ENCODE assay signal across 9 mouse cellular contexts in the genomic region with DNA sequence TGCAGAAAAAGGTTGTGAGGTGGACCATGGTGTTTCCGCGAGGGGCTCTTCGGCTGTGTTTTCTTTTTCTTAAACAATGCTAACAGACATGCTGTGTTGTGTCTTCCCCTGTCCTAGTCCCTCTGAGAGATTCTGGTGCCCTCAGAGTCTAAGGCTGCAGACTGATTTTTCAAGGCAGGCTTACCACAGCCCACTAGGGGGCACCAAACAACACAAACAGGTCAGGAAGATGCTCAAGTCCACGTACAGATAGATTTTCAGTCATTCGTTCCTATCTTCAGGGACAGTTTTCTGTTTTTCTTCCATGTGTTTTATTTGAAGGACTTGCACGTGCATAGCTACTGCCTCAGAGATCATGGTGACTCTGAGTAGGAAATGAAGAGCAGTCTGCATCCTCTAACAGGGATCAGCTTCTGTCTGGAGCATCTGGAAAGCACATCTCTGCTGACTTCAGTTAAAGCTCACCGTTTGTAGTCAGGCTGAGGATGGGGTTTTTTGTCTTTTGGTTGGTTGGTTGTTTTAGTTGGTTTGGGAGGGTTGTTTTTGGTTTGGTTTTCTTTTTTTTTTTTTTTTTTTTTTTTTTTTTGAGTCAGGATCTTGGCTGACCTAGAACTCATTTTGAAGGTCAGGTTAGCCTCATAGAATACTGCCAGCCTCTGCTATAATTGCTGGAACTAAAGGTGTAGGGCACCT. TPM values are rescaled to one million over a fixed set of nuclear protein-coding genes. Genes with fewer than 3 reads are reported as not detected.
A peak's percentile ranks its signal among the peaks of the same experiment; 100 is the strongest.
DNase-seq lines count a peak whose midpoint lies in the region; ATAC-seq and TF ChIP-seq lines count a peak whose summit lies in the region.
"Had no signal": no experiment of that assay in that cellular context is flagged by ENCODE, and none has a peak within 500 bp of the region (broad histone marks: within the 10 kb centered on the region; RNA-seq: fewer than 3 reads in every experiment).

No protein-coding gene starts in this region.

- no peak for ATAC-seq in midbrain, embryonic 15.5 days (replicated peaks)
- ATAC-seq in hindbrain, postnatal 0 days: 0 out of 2 replicates have a peak, but pooled peaks have one; percentile 35

- no peaks in the 10 kb centered on the region for H3K9me3 ChIP-seq in midbrain, embryonic 10.5 days (replicated peaks)
- no peaks in the 10 kb centered on the region for H3K9me3 ChIP-seq in midbrain, embryonic 15.5 days
- H3K9me3 ChIP-seq in hindbrain, postnatal 0 days (ENCODE audit: low read length): no peaks in the 10 kb centered on the region
- no peaks in the 10 kb centered on the region for H3K9me3 ChIP-seq in limb, embryonic 10.5 days (replicated peaks)
- H3K9me3 ChIP-seq: heart, embryonic 15.5 days had no signal

- DNase-seq in midbrain, embryonic 10.5 days (ENCODE audit: low spot score): peak; percentile 77
- DNase-seq in brain, embryonic 14.5 days (ENCODE audit: low read depth): peak; percentile 95
- DNase-seq in fibroblast of lung, adult 2 months (ENCODE audit: low read depth): peak; percentile 41
- peak; percentile 93 for DNase-seq in hindbrain, postnatal 0 days (ENCODE audit: low spot score)
- DNase-seq in limb, embryonic 10.5 days (ENCODE audit: low spot score): peak; percentile 79
- DNase-seq in ovary, postnatal 10 days (ENCODE audit: low spot score): peak; percentile 63
- peak; percentile 81 for DNase-seq in thymus, postnatal 0 days (ENCODE audit: low spot score)

- no peak for TF ChIP-seq POLR2A in brain, embryonic 14.5 days (IDR thresholded peaks at IDR 0.05; ENCODE audit: borderline replicate concordance, extremely low read depth, insufficient read depth, insufficient read length, poor library complexity, severe bottlenecking)

- peaks cover 12% of the 10 kb centered on the region for H3K4me1 ChIP-seq in midbrain, embryonic 10.5 days
- no peaks in the 10 kb centered on the region for H3K4me1 ChIP-seq in midbrain, embryonic 15.5 days
- no peaks in the 10 kb centered on the region for H3K4me1 ChIP-seq in hindbrain, postnatal 0 days (ENCODE audit: insufficient read depth, low read length)
- H3K4me1 ChIP-seq in limb, embryonic 10.5 days: no peaks in the 10 kb centered on the region
- H3K4me1 ChIP-seq: heart, embryonic 15.5 days had no signal

- H3K27me3 ChIP-seq in midbrain, embryonic 10.5 days (ENCODE audit: low read depth, poor library complexity, severe bottlenecking): no peaks in the 10 kb centered on the region
- no peaks in the 10 kb centered on the region for H3K27me3 ChIP-seq in midbrain, embryonic 15.5 days (replicated peaks)
- H3K27me3 ChIP-seq in hindbrain, postnatal 0 days (ENCODE audit: insufficient read depth, low read length): no peaks in the 10 kb centered on the region
- no peaks in the 10 kb centered on the region for H3K27me3 ChIP-seq in limb, embryonic 10.5 days (ENCODE audit: low read depth, poor library complexity, severe bottlenecking)
- H3K27me3 ChIP-seq: heart, embryonic 15.5 days had no signal

- H3K4me2 ChIP-seq in midbrain, embryonic 15.5 days: no peak overlapping the region
- no peak overlapping the region for H3K4me2 ChIP-seq in hindbrain, postnatal 0 days (ENCODE audit: low read depth, low read length)
- H3K4me2 ChIP-seq: heart, embryonic 15.5 days had no signal

- no peak overlapping the region for H3K27ac ChIP-seq in midbrain, embryonic 10.5 days (replicated peaks)
- H3K27ac ChIP-seq in midbrain, embryonic 15.5 days: no peak overlapping the region
- H3K27ac ChIP-seq in hindbrain, postnatal 0 days: no peak overlapping the region
- no peak overlapping the region for H3K27ac ChIP-seq in limb, embryonic 10.5 days
- H3K27ac ChIP-seq: heart, embryonic 15.5 days had no signal

- H3K9ac ChIP-seq in midbrain, embryonic 15.5 days: no peak overlapping the region
- no peak overlapping the region for H3K9ac ChIP-seq in hindbrain, postnatal 0 days (replicated peaks; ENCODE audit: low read length)
- H3K9ac ChIP-seq: heart, embryonic 15.5 days had no signal

- 45% methylated on average over 7 of the region's 7 CpGs for WGBS in midbrain, embryonic 10.5 days
- 22% methylated on average over 7 of the region's 7 CpGs for WGBS in midbrain, embryonic 15.5 days
- 24% methylated on average over 7 of the region's 7 CpGs for WGBS in hindbrain, postnatal 0 days
- WGBS in limb, embryonic 10.5 days: 43% methylated on average over 7 of the region's 7 CpGs

- no peaks in the 10 kb centered on the region for H3K36me3 ChIP-seq in midbrain, embryonic 10.5 days
- H3K36me3 ChIP-seq in midbrain, embryonic 15.5 days (replicated peaks): no peaks in the 10 kb centered on the region
- no peaks in the 10 kb centered on the region for H3K36me3 ChIP-seq in hindbrain, postnatal 0 days (ENCODE audit: insufficient read depth, low read length)
- no peaks in the 10 kb centered on the region for H3K36me3 ChIP-seq in limb, embryonic 10.5 days
- H3K36me3 ChIP-seq: heart, embryonic 15.5 days had no signal

- TF ChIP-seq CTCF in brain, embryonic 14.5 days (IDR thresholded peaks at IDR 0.05; ENCODE audit: borderline replicate concordance, extremely low read depth, insufficient read depth, insufficient read length): peak; percentile 84; the same call in 1 of the 2 replicates
- peak; percentile 94 for TF ChIP-seq CTCF in hindbrain, postnatal 0 days (IDR thresholded peaks at IDR 0.05; ENCODE audit: low read depth)

- H3K4me3 ChIP-seq in midbrain, embryonic 10.5 days: no peak overlapping the region
- no peak overlapping the region for H3K4me3 ChIP-seq in midbrain, embryonic 15.5 days
- no peak overlapping the region for H3K4me3 ChIP-seq in hindbrain, postnatal 0 days (ENCODE audit: low read length)
- H3K4me3 ChIP-seq in limb, embryonic 10.5 days: no peak overlapping the region
- H3K4me3 ChIP-seq: heart, embryonic 15.5 days had no signal

RNA-seq across cellular contexts. Expression of a gene that starts 13.1 kb away (rescaled TPM):
- polyA plus RNA-seq in midbrain, embryonic 10.5 days (2016; fragmentation: Nextera tagmentation; extraction: Ambion mirVana): not detected in 2 replicates
- polyA plus RNA-seq in midbrain, embryonic 15.5 days (2015; fragmentation: Nextera tagmentation; extraction: Ambion mirVana): not detected in 2 replicates
- not detected in 2 replicates for polyA plus RNA-seq in brain, embryonic 14.5 days (2012; rRNA removed)
- not detected in 2 replicates for total RNA-seq in hindbrain, postnatal 0 days (2014; rRNA removed)
- not detected in 2 replicates for polyA plus RNA-seq in hindbrain, postnatal 0 days (2015; fragmentation: Nextera tagmentation; extraction: Ambion mirVana)
- polyA plus RNA-seq in limb, embryonic 10.5 days (2016; fragmentation: Nextera tagmentation; extraction: Ambion mirVana): not detected in 2 replicates
- polyA plus RNA-seq in thymus, postnatal 0 days (2015; fragmentation: Nextera tagmentation; extraction: Ambion mirVana): not detected in 2 replicates
- polyA plus RNA-seq: heart, embryonic 15.5 days had no signal

RNA-seq across cellular contexts. Expression of a gene that starts 45.9 kb away (rescaled TPM):
- polyA plus RNA-seq in midbrain, embryonic 10.5 days (2016; fragmentation: Nextera tagmentation; extraction: Ambion mirVana): 237 and 298 TPM in 2 replicates
- 103 and 107 TPM in 2 replicates for polyA plus RNA-seq in midbrain, embryonic 15.5 days (2015; fragmentation: Nextera tagmentation; extraction: Ambion mirVana)
- 207 and 332 TPM in 2 replicates for polyA plus RNA-seq in brain, embryonic 14.5 days (2012; rRNA removed)
- total RNA-seq in hindbrain, postnatal 0 days (2014; rRNA removed): 50.7 and 57.2 TPM in 2 replicates
- polyA plus RNA-seq in hindbrain, postnatal 0 days (2015; fragmentation: Nextera tagmentation; extraction: Ambion mirVana): 112 and 116 TPM in 2 replicates
- polyA plus RNA-seq in limb, embryonic 10.5 days (2016; fragmentation: Nextera tagmentation; extraction: Ambion mirVana): 240 and 246 TPM in 2 replicates
- polyA plus RNA-seq in thymus, postnatal 0 days (2015; fragmentation: Nextera tagmentation; extraction: Ambion mirVana): 150 and 161 TPM in 2 replicates

Comparison
In these comparisons a context has a peak if more than half of its experiments do, and no peak if none do; other contexts are left out.
1. DNase-seq: peak in every context shown above with its lines; median percentile 95 in brain, embryonic 14.5 days; 93 in hindbrain, postnatal 0 days; 81 in thymus, postnatal 0 days; 79 in limb, embryonic 10.5 days; 77 in midbrain, embryonic 10.5 days; 63 in ovary, postnatal 10 days; 41 in fibroblast of lung, adult 2 months.